Mouse (Mus musculus) stomach, postnatal 0 days (tissue): ENCODE measurements around the gene Inca1.

Experiments used
- CTCF ChIP-seq: IDR thresholded peaks from 2 replicates; pipeline ENCODE4 v1.5.1; 2016; ENCODE audit warnings: antibody characterized with exemption, low read depth, mild to moderate bottlenecking, moderate library complexity
- EP300 ChIP-seq: optimal IDR thresholded peaks from 2 replicates; pipeline ENCODE3; 2016; ENCODE audit warnings: antibody characterized with exemption

DNA sequence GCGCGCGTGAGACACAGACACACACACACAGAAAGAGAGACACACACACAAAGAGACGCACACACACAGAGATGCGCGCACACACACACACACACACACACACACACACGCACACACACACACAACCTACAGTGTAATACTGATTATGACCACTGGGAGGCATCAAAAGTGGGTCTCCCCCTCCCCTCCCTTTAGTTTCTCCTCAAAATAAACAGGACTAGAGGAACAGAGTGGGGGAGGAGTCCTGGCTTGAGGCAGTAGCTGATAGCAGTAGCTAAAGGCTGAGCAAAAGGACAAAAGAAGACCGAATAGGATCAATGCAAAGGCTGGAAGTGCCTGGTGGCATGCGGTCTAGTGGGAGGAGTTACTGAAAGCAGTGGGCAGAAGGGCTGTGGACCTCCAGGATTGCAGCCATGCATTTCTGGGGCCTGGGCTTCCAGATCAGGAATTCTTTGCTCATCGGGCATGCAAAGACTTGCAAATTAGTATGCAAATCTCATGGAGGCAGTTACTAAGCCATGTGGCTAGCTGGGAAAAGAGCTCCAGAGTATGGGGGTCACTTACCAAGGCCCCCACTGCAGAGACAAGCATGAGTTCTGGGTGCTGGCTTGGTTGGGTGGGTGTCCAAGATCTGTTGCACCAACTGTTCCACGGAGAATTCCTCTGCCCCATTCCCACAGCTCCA is 17.9 kb downstream of the Inca1 start:
- TF ChIP-seq CTCF, result peak; percentile 87
- TF ChIP-seq EP300, result no peak
